Mouse (Mus musculus) ES-Bruce4 (cell line): ENCODE measurements around the gene Ttc9c. TPM values are rescaled to one million over a fixed set of nuclear protein-coding genes. Genes with fewer than 3 reads are reported as not detected.

Experiments
- H3K27ac ChIP-seq: 2 replicates; pipeline ENCODE4 v1.5.1; 2012; ENCODE audit warnings: low read length, inconsistent platforms; ENCODE audit not compliant: insufficient read depth
- H3K27me3 ChIP-seq: 2 replicates; pipeline ENCODE4 v1.6.1; 2012; ENCODE audit warnings: mild to moderate bottlenecking, low read length, inconsistent platforms; ENCODE audit not compliant: control insufficient read depth, poor library complexity, insufficient read depth, severe bottlenecking
- H3K36me3 ChIP-seq: 2 replicates; pipeline ENCODE4 v1.6.1; 2012; ENCODE audit warnings: inconsistent platforms, mild to moderate bottlenecking, low read length, moderate library complexity; ENCODE audit not compliant: control insufficient read depth, poor library complexity, insufficient read depth, severe bottlenecking
- H3K4me1 ChIP-seq: one replicate; pipeline ENCODE4 v1.8.1; 2011; ENCODE audit warnings: low read length; ENCODE audit not compliant: control insufficient read depth, insufficient read depth
- H3K4me3 ChIP-seq: 2 replicates; pipeline ENCODE4 v1.5.1; 2011; ENCODE audit warnings: low read depth, mild to moderate bottlenecking, low read length
- H3K9ac ChIP-seq: 2 replicates; pipeline ENCODE4 v1.6.1; 2012; ENCODE audit warnings: low read depth, mild to moderate bottlenecking, inconsistent platforms; ENCODE audit not compliant: poor library complexity, severe bottlenecking
- H3K9me3 ChIP-seq: replicated peaks from 2 replicates; pipeline ENCODE4 v1.6.1; 2012; ENCODE audit warnings: mild to moderate bottlenecking, low read length, inconsistent platforms; ENCODE audit not compliant: control insufficient read depth, poor library complexity, insufficient read depth, severe bottlenecking
- CTCF ChIP-seq: IDR thresholded peaks from one replicate; pipeline ENCODE4 v1.8.1; 2011; ENCODE audit warnings: low read depth, low read length
- EP300 ChIP-seq: IDR thresholded peaks from 2 replicates; pipeline ENCODE4 v1.6.1; 2011; ENCODE audit warnings: low read depth, low read length; ENCODE audit not compliant: insufficient read depth
- POLR2A ChIP-seq: IDR thresholded peaks from one replicate; pipeline ENCODE4 v1.8.1; 2011; ENCODE audit warnings: low read length; ENCODE audit not compliant: insufficient read depth
- polyA plus RNA-seq: library from polyadenylated mRNA; stranded (reverse); fragments of >200 nt; gene quantifications from 2 replicates; pipeline ENCODE4 v1.2.4, GENCODE M21; 2011; ENCODE audit warnings: low read depth; ENCODE audit not compliant: missing spikeins, insufficient read depth, insufficient read length

Ttc9c gene
- polyA plus RNA-seq, 1 experiment, result 84.9 TPM

- no peaks in the 10 kb centered on the region for H3K9me3 ChIP-seq
- H3K36me3 ChIP-seq, result peaks cover 20% of the 10 kb centered on the region
- H3K4me1 ChIP-seq, result no peaks in the 10 kb centered on the region
- TF ChIP-seq CTCF (no peak), EP300 (no peak)
- H3K9ac ChIP-seq, result peak overlapping the region; percentile 84
- no peaks in the 10 kb centered on the region for H3K27me3 ChIP-seq
- no peak overlapping the region for H3K27ac ChIP-seq
- peak overlapping the region; percentile 29; the same call in 1 of the 2 replicates for H3K4me3 ChIP-seq
Measured at GRCm38 (mm10) chr19:8773409-8773808, 45.7 kb downstream of the Ttc9c start.

DNA sequence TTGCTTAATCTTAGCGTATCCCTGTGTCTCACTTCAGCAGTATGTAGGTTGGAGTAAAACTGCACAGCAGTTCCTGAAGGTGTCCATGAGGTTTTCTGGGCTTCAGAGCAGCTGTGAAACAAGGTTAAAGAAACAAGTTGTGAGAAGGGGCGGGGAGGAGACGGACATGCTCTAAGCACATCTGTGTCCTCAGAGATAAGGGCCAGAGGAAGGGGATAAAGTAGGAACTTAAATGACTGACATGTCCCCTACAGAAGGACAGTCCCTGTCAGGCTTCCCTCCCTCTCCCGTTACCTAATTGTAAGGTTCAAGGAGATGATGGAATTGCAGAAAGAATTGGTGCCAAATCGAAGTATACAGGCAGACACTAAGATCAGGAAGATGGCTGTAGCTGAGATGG, 46.1 kb downstream of the Ttc9c start:
- no peak overlapping the region; the same call in 1 of the 2 replicates for H3K9ac ChIP-seq
- no peak overlapping the region for H3K4me3 ChIP-seq
- no peaks in the 10 kb centered on the region for H3K9me3 ChIP-seq
- H3K36me3 ChIP-seq, result peaks cover 19% of the 10 kb centered on the region
- H3K27me3 ChIP-seq, result no peaks in the 10 kb centered on the region
- no peak overlapping the region for H3K27ac ChIP-seq
- no peaks in the 10 kb centered on the region for H3K4me1 ChIP-seq
- TF ChIP-seq EP300 (no peak), POLR2A (no peak), CTCF (no peak)

- no peaks in the 10 kb centered on the region for H3K9me3 ChIP-seq
Measured at GRCm38 (mm10) chr19:8770567-8771270, 48.4 kb downstream of the Ttc9c start, which contains the start of gene Tmem223. Gene Tmem223 (plus strand): TSS chr19:8770996.

GRCm38 (mm10) chr19:8765562-8765961, 53.6 kb downstream of the Ttc9c start:
- no peaks in the 10 kb centered on the region for H3K4me1 ChIP-seq
- no peaks in the 10 kb centered on the region for H3K27me3 ChIP-seq
- TF ChIP-seq CTCF (no peak), POLR2A (no peak), EP300 (no peak)
- no peak overlapping the region for H3K9ac ChIP-seq
- H3K27ac ChIP-seq, result no peak overlapping the region
- H3K36me3 ChIP-seq, result peaks cover 67% of the 10 kb centered on the region
- peaks cover 16% of the 10 kb centered on the region for H3K9me3 ChIP-seq
- H3K4me3 ChIP-seq, result no peak overlapping the region

More at GRCm38 (mm10) chr19:8770567-8771270, 48.4 kb downstream of the Ttc9c start, which contains the start of gene Tmem223:
- peaks cover 37% of the 10 kb centered on the region for H3K36me3 ChIP-seq
- peak within 1 kb of the TSS; percentile 37 for H3K27ac ChIP-seq
- TF ChIP-seq POLR2A (peak; percentile 94), EP300 (no peak)
- no peaks in the 10 kb centered on the region for H3K4me1 ChIP-seq
- H3K9ac ChIP-seq, result peak within 1 kb of the TSS; percentile 75
- H3K27me3 ChIP-seq, result no peaks in the 10 kb centered on the region
- H3K4me3 ChIP-seq, result peak within 1 kb of the TSS; percentile 94

GRCm38 (mm10) chr19:8763276-8763675, 55.9 kb downstream of the Ttc9c start:
- no peaks in the 10 kb centered on the region for H3K4me1 ChIP-seq
- no peak overlapping the region for H3K27ac ChIP-seq
- no peak overlapping the region for H3K4me3 ChIP-seq
- peaks cover 58% of the 10 kb centered on the region for H3K36me3 ChIP-seq
- peaks cover 16% of the 10 kb centered on the region for H3K9me3 ChIP-seq
- TF ChIP-seq CTCF (no peak), EP300 (no peak), POLR2A (no peak)
- H3K27me3 ChIP-seq, result no peaks in the 10 kb centered on the region
- H3K9ac ChIP-seq, result no peak overlapping the region

GRCm38 (mm10) chr19:8760757-8761156, 58.4 kb downstream of the Ttc9c start:
- no peak for TF ChIP-seq EP300
- TF ChIP-seq CTCF, result peak; percentile 1
- TF ChIP-seq POLR2A, result no peak
- Histone ChIP-seq H3K36me3 (peaks cover 36% of the 10 kb centered on the region), H3K4me1 (no peaks in the 10 kb centered on the region), H3K27ac (no peak overlapping the region), H3K9me3 (peaks cover 16% of the 10 kb centered on the region), H3K27me3 (no peaks in the 10 kb centered on the region), H3K9ac (no peak overlapping the region), H3K4me3 (no peak overlapping the region)

Other genes starting within 250 kb of the Ttc9c start
- gene Slc22a8, start 228.1 kb downstream of the Ttc9c start, polyA plus RNA-seq, result not detected in 2 replicates
- gene Slc22a6, start 201.3 kb downstream of the Ttc9c start, polyA plus RNA-seq, result not detected in 2 replicates
- gene Chrm1, start 155.5 kb downstream of the Ttc9c start, polyA plus RNA-seq, result not detected in 2 replicates
- gene Slc3a2, start 96.0 kb downstream of the Ttc9c start, polyA plus RNA-seq, result 170 TPM in 2 replicates
- gene Wdr74, start 83.5 kb downstream of the Ttc9c start, polyA plus RNA-seq, result 81.1 and 97.0 TPM in 2 replicates
- gene 1700092M07Rik, start 78.6 kb downstream of the Ttc9c start, polyA plus RNA-seq, result 2.2 TPM in 1 of 2 replicates, not detected in the other
- gene Stx5a, start 77.9 kb downstream of the Ttc9c start, polyA plus RNA-seq, result 45.6 and 47.1 TPM in 2 replicates
- gene Nxf1, start 62.3 kb downstream of the Ttc9c start, polyA plus RNA-seq, result 122 and 200 TPM in 2 replicates
- 21.4 and 23.4 TPM in 2 replicates for gene Tmem223, start 48.3 kb downstream of the Ttc9c start, polyA plus RNA-seq
- gene Tmem179b, start 44.9 kb downstream of the Ttc9c start, polyA plus RNA-seq, result 29.0 and 34.5 TPM in 2 replicates
- gene Taf6l, start 32.9 kb downstream of the Ttc9c start, polyA plus RNA-seq, result 17.1 and 17.7 TPM in 2 replicates
- gene Polr2g, start 20.8 kb downstream of the Ttc9c start, polyA plus RNA-seq, result 98.2 and 103 TPM in 2 replicates
- 3.1 and 4.1 TPM in 2 replicates for gene Zbtb3, start 16.8 kb downstream of the Ttc9c start, polyA plus RNA-seq
- gene Hnrnpul2, start 677 bp upstream of the Ttc9c start, polyA plus RNA-seq, result 105 and 108 TPM in 2 replicates
- gene AC129217.1, start 10.4 kb upstream of the Ttc9c start, polyA plus RNA-seq, result 74.8 and 87.2 TPM in 2 replicates
- gene Bscl2, start 18.1 kb upstream of the Ttc9c start, polyA plus RNA-seq, result 32.3 and 36.2 TPM in 2 replicates
- 28.3 and 29.7 TPM in 2 replicates for gene Gng3, start 19.9 kb upstream of the Ttc9c start, polyA plus RNA-seq
- gene Lrrn4cl, start 31.4 kb upstream of the Ttc9c start, polyA plus RNA-seq, result 1.3 and 2.1 TPM in 2 replicates
- gene Ubxn1, start 52.2 kb upstream of the Ttc9c start, polyA plus RNA-seq, result 189 and 201 TPM in 2 replicates
- 14.4 and 14.9 TPM in 2 replicates for gene Uqcc3, start 61.6 kb upstream of the Ttc9c start, polyA plus RNA-seq
- gene Lbhd1, start 64.4 kb upstream of the Ttc9c start, polyA plus RNA-seq, result 10.1 and 13.4 TPM in 2 replicates
- not detected in 2 replicates for gene Gm49403, start 64.6 kb upstream of the Ttc9c start, polyA plus RNA-seq
- 162 and 172 TPM in 2 replicates for gene 1810009A15Rik, start 69.5 kb upstream of the Ttc9c start, polyA plus RNA-seq
- 11.9 and 24.8 TPM in 2 replicates for gene Gm49416, start 69.6 kb upstream of the Ttc9c start, polyA plus RNA-seq
- gene Ints5, start 73.7 kb upstream of the Ttc9c start, polyA plus RNA-seq, result 23.1 and 26.7 TPM in 2 replicates
- gene Ganab, start 78.7 kb upstream of the Ttc9c start, polyA plus RNA-seq, result 183 and 184 TPM in 2 replicates
- gene B3gat3, start 101.0 kb upstream of the Ttc9c start, polyA plus RNA-seq, result 26.6 and 26.8 TPM in 2 replicates
- 1.6 and 2.2 TPM in 2 replicates for gene Rom1, start 110.0 kb upstream of the Ttc9c start, polyA plus RNA-seq
- 19.2 and 20.4 TPM in 2 replicates for gene Eml3, start 110.2 kb upstream of the Ttc9c start, polyA plus RNA-seq
- 106 and 108 TPM in 2 replicates for gene Mta2, start 122.5 kb upstream of the Ttc9c start, polyA plus RNA-seq
- gene Tut1, start 134.5 kb upstream of the Ttc9c start, polyA plus RNA-seq, result 26.4 and 30.1 TPM in 2 replicates
- 1,175 and 1,274 TPM in 2 replicates for gene Eef1g, start 147.7 kb upstream of the Ttc9c start, polyA plus RNA-seq
- gene Ahnak, start 170.0 kb upstream of the Ttc9c start, polyA plus RNA-seq, result 162 and 163 TPM in 2 replicates